Mouse (Mus musculus): ENCODE data around the gene Mael. TPM values are rescaled to one million over a fixed set of nuclear protein-coding genes. Genes with fewer than 3 reads are reported as not detected.
A peak's percentile ranks its signal among the peaks of the same experiment; 100 is the strongest.

The Mael gene
- polyA plus RNA-seq, 1 experiment from 2014 or later, result 0.18 TPM

DNA sequence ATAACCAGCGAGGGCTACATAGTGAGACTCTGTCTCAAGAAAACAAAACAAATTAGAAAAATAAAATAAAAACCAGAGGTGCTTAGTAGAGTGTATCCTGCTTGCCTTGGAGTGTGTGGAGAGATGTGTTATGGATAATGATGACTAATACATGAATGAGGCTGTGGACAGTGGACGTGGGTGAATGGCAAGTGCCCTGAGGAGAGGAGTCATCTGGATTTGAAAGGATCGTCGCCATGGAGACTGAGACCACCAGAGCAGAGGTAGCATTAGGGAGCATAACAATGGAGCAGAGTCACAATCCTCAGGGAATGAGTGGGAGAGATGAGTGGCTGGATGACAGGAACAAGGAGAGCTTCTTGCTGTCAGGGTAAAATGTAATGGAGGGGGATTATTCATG, 48.7 kb downstream of the Mael start:
- ATAC-seq (ENCODE audit: low FRiP score, low read depth), result no peak
- WGBS, result 87% methylated on average over 4 of the region's 4 CpGs
- Histone ChIP-seq H3K36me3 (no peaks in the 10 kb centered on the region), H3K4me3 (no peak overlapping the region), H3K9ac (no peak overlapping the region), H3K4me2 (replicated peaks) (no peak overlapping the region), H3K9me3 (no peaks in the 10 kb centered on the region), H3K27ac (no peak overlapping the region), H3K4me1 (peaks cover 4% of the 10 kb centered on the region; the same call in 1 of the 2 replicates), H3K27me3 (no peaks in the 10 kb centered on the region)

DNA sequence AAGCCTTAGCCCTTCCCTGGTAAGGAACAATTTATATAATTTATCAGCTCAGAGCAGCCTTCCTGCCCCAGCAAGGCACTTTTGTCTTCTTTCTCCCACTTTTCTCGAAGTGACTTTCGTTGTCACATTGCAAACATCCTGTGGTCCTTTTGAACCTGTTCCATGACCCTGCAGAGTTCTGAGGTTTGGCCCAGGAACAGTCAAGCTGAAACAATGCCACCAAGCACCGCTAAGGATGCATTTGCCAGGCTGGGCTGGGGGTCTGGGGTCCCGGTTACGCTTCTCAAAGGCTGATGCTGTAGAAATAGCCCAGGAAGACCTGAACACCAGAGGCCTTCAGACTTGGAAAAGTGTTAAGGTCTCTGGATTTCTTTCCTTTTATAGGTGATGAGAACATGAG, 53.2 kb downstream of the Mael start:
- WGBS, result 91% methylated on average over 5 of the region's 5 CpGs
- no peak overlapping the region for H3K4me2 ChIP-seq (replicated peaks)

GRCm38 (mm10) chr1:166184391-166185229, 53.9 kb downstream of the Mael start:
- ATAC-seq (ENCODE audit: low FRiP score, low read depth), result no peak
- H3K36me3 ChIP-seq, result no peaks in the 10 kb centered on the region
- H3K4me1 ChIP-seq, result peaks cover 4% of the 10 kb centered on the region; the same call in 1 of the 2 replicates
- H3K9ac ChIP-seq, result no peak overlapping the region
- H3K27ac ChIP-seq, result no peak overlapping the region
- H3K4me2 ChIP-seq (replicated peaks), result no peak overlapping the region
- no peaks in the 10 kb centered on the region for H3K27me3 ChIP-seq
- no peak overlapping the region for H3K4me3 ChIP-seq
- no peaks in the 10 kb centered on the region for H3K9me3 ChIP-seq
- WGBS, result 86% methylated on average over 22 of the region's 22 CpGs

More for the DNA sequence above, 53.2 kb downstream of the Mael start:
- Histone ChIP-seq H3K4me3 (no peak overlapping the region), H3K27ac (no peak overlapping the region), H3K9ac (no peak overlapping the region), H3K9me3 (no peaks in the 10 kb centered on the region), H3K36me3 (no peaks in the 10 kb centered on the region), H3K27me3 (no peaks in the 10 kb centered on the region), H3K4me1 (peaks cover 4% of the 10 kb centered on the region; the same call in 1 of the 2 replicates)
- ATAC-seq (ENCODE audit: low FRiP score, low read depth), result no peak

DNA sequence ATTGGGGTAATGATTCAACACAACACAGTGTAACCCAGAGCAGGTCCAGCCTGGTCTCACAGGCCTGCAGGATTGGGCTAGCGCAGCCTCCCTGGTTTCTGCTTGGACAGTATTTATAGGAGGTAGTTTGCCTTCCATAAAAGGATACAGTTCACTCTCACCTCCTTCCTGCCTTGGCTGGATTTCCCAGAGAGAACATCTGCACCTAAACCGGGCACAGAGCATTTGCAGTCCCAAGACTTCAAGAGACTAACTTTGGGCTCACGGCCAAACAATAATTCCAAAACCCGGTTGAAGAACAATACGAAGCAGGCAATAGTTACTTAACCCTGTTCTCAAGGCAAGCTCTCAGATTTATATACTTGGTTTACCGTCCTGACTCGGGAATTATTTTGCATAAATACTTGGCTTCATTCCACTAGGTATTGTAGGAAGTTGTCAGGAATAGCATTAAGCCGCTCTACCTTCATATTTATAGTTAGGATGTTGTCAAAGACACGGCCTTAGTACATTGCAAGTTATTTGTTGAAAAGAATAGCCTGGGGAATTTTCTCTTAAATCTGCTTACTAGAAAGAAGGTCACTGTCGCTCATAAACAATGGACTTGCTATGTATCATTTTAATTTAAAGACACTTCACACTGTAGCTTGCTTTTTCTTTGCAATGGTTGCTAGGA, 55.5 kb downstream of the Mael start:
- Histone ChIP-seq H3K9me3 (no peaks in the 10 kb centered on the region), H3K4me2 (replicated peaks) (no peak overlapping the region), H3K9ac (no peak overlapping the region), H3K27ac (no peak overlapping the region), H3K27me3 (no peaks in the 10 kb centered on the region), H3K36me3 (no peaks in the 10 kb centered on the region), H3K4me3 (no peak overlapping the region), H3K4me1 (peaks cover 4% of the 10 kb centered on the region; the same call in 1 of the 2 replicates)
- WGBS, result 49% methylated on average over 10 of the region's 10 CpGs
- ATAC-seq (ENCODE audit: low FRiP score, low read depth), result peak; percentile 40; the same call in 1 of the 2 replicates

- no peak overlapping the region for H3K9ac ChIP-seq
- H3K9me3 ChIP-seq, result no peaks in the 10 kb centered on the region
- ATAC-seq (ENCODE audit: low FRiP score, low read depth), result no peak
- H3K36me3 ChIP-seq, result no peaks in the 10 kb centered on the region
- H3K4me2 ChIP-seq (replicated peaks), result no peak overlapping the region
- no peaks in the 10 kb centered on the region for H3K27me3 ChIP-seq
- WGBS, result 87% methylated on average over 7 of the region's 7 CpGs
- no peak overlapping the region for H3K27ac ChIP-seq
- H3K4me1 ChIP-seq, result peaks cover 4% of the 10 kb centered on the region; the same call in 1 of the 2 replicates
- no peak overlapping the region for H3K4me3 ChIP-seq
Observed at GRCm38 (mm10) chr1:166181510-166181909, 57.0 kb downstream of the Mael start.

DNA sequence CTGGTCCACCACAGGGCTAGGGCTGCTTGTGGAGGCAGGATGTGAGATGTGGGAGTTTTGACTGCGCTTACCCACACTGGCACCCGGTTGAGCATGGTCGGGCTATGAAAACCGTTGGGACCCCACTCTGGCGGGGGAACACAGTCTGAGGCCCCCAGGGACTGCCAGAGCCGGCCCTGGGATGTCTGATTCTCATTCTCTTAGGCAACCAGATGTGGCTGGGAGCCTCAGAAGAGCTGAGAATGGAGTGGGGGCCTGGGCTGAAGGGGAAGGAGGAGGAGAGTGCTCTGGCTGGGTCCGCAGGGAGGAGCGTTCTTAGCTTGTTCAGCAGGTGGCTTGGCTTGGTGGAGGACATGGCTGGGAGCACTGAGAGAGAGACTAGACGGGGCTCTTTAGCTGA, 64.9 kb downstream of the Mael start:
- Histone ChIP-seq H3K4me3 (no peak overlapping the region), H3K27ac (no peak overlapping the region), H3K9ac (no peak overlapping the region), H3K9me3 (no peaks in the 10 kb centered on the region), H3K4me1 (no peaks in the 10 kb centered on the region), H3K4me2 (replicated peaks) (no peak overlapping the region), H3K36me3 (no peaks in the 10 kb centered on the region), H3K27me3 (no peaks in the 10 kb centered on the region)
- 46% methylated on average over 9 of the region's 9 CpGs for WGBS
- ATAC-seq (ENCODE audit: low FRiP score, low read depth), result no peak

DNA sequence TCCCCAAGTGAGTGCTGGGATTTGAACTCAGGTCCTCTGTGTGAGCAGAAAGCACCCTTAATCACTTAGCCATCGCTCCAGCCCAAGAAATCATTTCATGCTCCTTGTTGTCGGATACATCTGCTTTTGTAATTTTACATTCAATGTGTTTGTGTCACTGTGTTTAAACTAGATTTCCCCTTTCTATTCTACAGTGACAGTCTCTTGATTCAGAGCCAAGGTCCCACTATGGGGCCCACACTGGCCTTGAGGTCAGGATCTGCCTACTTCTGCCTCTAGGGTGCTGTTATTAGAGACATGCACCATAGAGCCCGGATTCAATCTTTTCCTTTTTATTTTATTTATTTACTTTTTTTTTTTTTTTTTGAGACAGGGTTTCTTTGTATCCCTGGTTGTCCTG, 65.6 kb downstream of the Mael start:
- Histone ChIP-seq H3K4me2 (replicated peaks) (no peak overlapping the region), H3K4me3 (no peak overlapping the region), H3K9ac (no peak overlapping the region), H3K27me3 (no peaks in the 10 kb centered on the region), H3K36me3 (no peaks in the 10 kb centered on the region), H3K4me1 (no peaks in the 10 kb centered on the region), H3K27ac (no peak overlapping the region), H3K9me3 (no peaks in the 10 kb centered on the region)
- ATAC-seq (ENCODE audit: low FRiP score, low read depth), result no peak
- WGBS, result 86% methylated on average over 3 of the region's 3 CpGs

GRCm38 (mm10) chr1:166170852-166171251, 67.7 kb downstream of the Mael start:
- no peaks in the 10 kb centered on the region for H3K36me3 ChIP-seq
- H3K4me1 ChIP-seq, result no peaks in the 10 kb centered on the region
- H3K9me3 ChIP-seq, result no peaks in the 10 kb centered on the region
- WGBS, result 93% methylated on average over 12 of the region's 12 CpGs
- H3K4me3 ChIP-seq, result no peak overlapping the region
- no peak for ATAC-seq (ENCODE audit: low FRiP score, low read depth)
- no peaks in the 10 kb centered on the region for H3K27me3 ChIP-seq
- H3K27ac ChIP-seq, result no peak overlapping the region
- no peak overlapping the region for H3K4me2 ChIP-seq (replicated peaks)
- no peak overlapping the region for H3K9ac ChIP-seq

- Histone ChIP-seq H3K9ac (no peak overlapping the region), H3K9me3 (no peaks in the 10 kb centered on the region), H3K4me2 (replicated peaks) (no peak overlapping the region), H3K27me3 (no peaks in the 10 kb centered on the region), H3K4me3 (no peak overlapping the region), H3K4me1 (no peaks in the 10 kb centered on the region), H3K27ac (no peak overlapping the region), H3K36me3 (no peaks in the 10 kb centered on the region)
- no peak for ATAC-seq (ENCODE audit: low FRiP score, low read depth)
- WGBS, result 84% methylated on average over 7 of the region's 7 CpGs
Observed at GRCm38 (mm10) chr1:166169713-166170112, 68.8 kb downstream of the Mael start.

GRCm38 (mm10) chr1:166168017-166168416, 70.5 kb downstream of the Mael start:
- Histone ChIP-seq H3K4me1 (no peaks in the 10 kb centered on the region), H3K4me3 (no peak overlapping the region), H3K27me3 (no peaks in the 10 kb centered on the region), H3K27ac (no peak overlapping the region), H3K9ac (no peak overlapping the region), H3K9me3 (no peaks in the 10 kb centered on the region), H3K36me3 (no peaks in the 10 kb centered on the region), H3K4me2 (replicated peaks) (no peak overlapping the region)
- no peak for ATAC-seq (ENCODE audit: low FRiP score, low read depth)
- WGBS, result 91% methylated on average over 7 of the region's 7 CpGs

- ATAC-seq (ENCODE audit: low FRiP score, low read depth), result no peak
- Histone ChIP-seq H3K4me3 (no peak overlapping the region), H3K9ac (no peak overlapping the region), H3K27me3 (no peaks in the 10 kb centered on the region), H3K36me3 (no peaks in the 10 kb centered on the region), H3K9me3 (no peaks in the 10 kb centered on the region), H3K27ac (no peak overlapping the region), H3K4me1 (no peaks in the 10 kb centered on the region), H3K4me2 (replicated peaks) (no peak overlapping the region)
- 77% methylated on average over 4 of the region's 4 CpGs for WGBS
Observed at GRCm38 (mm10) chr1:166167405-166167804, 71.1 kb downstream of the Mael start.

- Histone ChIP-seq H3K4me3 (no peak overlapping the region), H3K9ac (no peak overlapping the region), H3K9me3 (no peaks in the 10 kb centered on the region), H3K27me3 (peaks cover 3% of the 10 kb centered on the region), H3K36me3 (no peaks in the 10 kb centered on the region), H3K4me1 (no peaks in the 10 kb centered on the region), H3K27ac (no peak overlapping the region), H3K4me2 (replicated peaks) (no peak overlapping the region)
- 95% methylated on average over 9 of the region's 9 CpGs for WGBS
- ATAC-seq (ENCODE audit: low FRiP score, low read depth), result no peak
Observed at GRCm38 (mm10) chr1:166165159-166165558, 73.4 kb downstream of the Mael start.
